Mouse (Mus musculus): ENCODE measurements around the gene Ctnnbl1. TPM values are rescaled to one million over a fixed set of nuclear protein-coding genes. Genes with fewer than 3 reads are reported as not detected.

Ctnnbl1 gene
- polyA plus RNA-seq, 1 experiment from 2014 or later: 50.1 TPM

DNA sequence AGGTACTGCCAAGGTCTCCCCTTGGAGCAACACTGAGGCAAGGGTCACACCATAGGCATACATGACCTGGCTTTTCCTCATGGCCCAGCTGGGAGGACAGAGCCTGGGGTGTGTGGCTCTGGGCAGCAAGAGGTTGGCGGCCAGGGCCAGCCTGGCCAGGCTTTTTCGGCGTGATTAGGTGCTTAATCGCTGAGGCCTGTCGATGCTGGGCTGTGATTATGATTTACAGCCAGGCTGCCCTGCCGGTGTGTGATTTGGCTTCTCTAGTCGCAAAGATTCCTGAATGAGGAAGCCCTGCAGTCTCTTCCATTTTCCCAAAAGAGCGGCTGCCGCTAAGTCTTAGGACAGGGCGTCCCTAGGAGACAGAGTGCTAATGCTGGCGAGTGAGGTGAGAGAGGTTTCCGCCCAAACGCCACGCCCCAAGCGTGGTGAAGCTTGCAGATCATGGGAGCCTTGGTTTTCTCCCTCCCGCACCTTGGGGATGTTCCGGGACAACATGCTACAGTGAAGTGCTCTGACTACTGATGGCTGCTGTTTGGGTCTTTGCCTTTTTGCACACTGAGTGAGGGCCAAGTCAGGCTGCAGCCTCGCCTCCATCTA, 203.5 kb downstream of the Ctnnbl1 start:
- DNase-seq (ENCODE audit: low spot score) (no peak), ATAC-seq (ENCODE audit: low read depth) (no peak)
- Histone ChIP-seq H3K36me3 (ENCODE audit: control insufficient read depth, insufficient read depth, low read length) (no peaks in the 10 kb centered on the region), H3K9ac (ENCODE audit: low read depth, low read length) (0 out of 2 replicates have a peak overlapping the region, but pooled peaks have one; percentile 14), H3K4me3 (ENCODE audit: low read depth, low read length) (no peak overlapping the region), H3K4me2 (ENCODE audit: low read depth, low read length) (peak overlapping the region; percentile 28), H3K4me1 (ENCODE audit: control insufficient read depth, insufficient read depth, low read length) (peaks cover 4% of the 10 kb centered on the region), H3K9me3 (ENCODE audit: control insufficient read depth, low read length) (no peaks in the 10 kb centered on the region), H3K27ac (replicated peaks; ENCODE audit: low read depth, low read length) (no peak overlapping the region), H3K27me3 (replicated peaks; ENCODE audit: control insufficient read depth, insufficient read depth, low read length) (peaks cover 35% of the 10 kb centered on the region)
- WGBS: 9% methylated on average over 18 of the region's 18 CpGs

Other genes with a start within 250 kb of the Ctnnbl1 start
- 348 and 416 TPM in 2 replicates for gene Nnat, start 177.3 kb upstream of the Ctnnbl1 start, polyA plus RNA-seq (2014; fragmentation: Nextera tagmentation; extraction: Ambion mirVana)
- 64.6 and 66.7 TPM in 2 replicates for gene Blcap, start 166.1 kb upstream of the Ctnnbl1 start, polyA plus RNA-seq (2014; fragmentation: Nextera tagmentation; extraction: Ambion mirVana)
- gene Vstm2l, start 177.3 kb downstream of the Ctnnbl1 start, polyA plus RNA-seq (2014; fragmentation: Nextera tagmentation; extraction: Ambion mirVana): 0.80 and 1.4 TPM in 2 replicates

All from embryonic facial prominence, embryonic 14.5 days (tissue).